Mouse (Mus musculus): ENCODE data around the gene Dnajb14. TPM values are rescaled to one million over a fixed set of nuclear protein-coding genes. Genes with fewer than 3 reads are reported as not detected.
"Not testable (repeated sequence)": the region's sequence is repeated elsewhere in the genome, so short reads cannot be mapped to it uniquely, and the experiment has no call there.

The Dnajb14 gene
- polyA plus RNA-seq, 1 experiment from 2014 or later = 15.8 TPM

- H3K36me3 ChIP-seq (replicated peaks) = no peaks in the 10 kb centered on the region
- H3K4me3 ChIP-seq = no peak overlapping the region
- H3K4me1 ChIP-seq = no peaks in the 10 kb centered on the region
- H3K9ac ChIP-seq = no peak overlapping the region
- H3K27ac ChIP-seq = no peak overlapping the region
- 59% methylated on average over 8 of the region's 8 CpGs for WGBS
- no peaks in the 10 kb centered on the region for H3K9me3 ChIP-seq
- no peak overlapping the region for H3K4me2 ChIP-seq
- 0 out of 2 replicates have a peak, but pooled peaks have one; percentile 40 for ATAC-seq (replicated peaks)
- no peaks in the 10 kb centered on the region for H3K27me3 ChIP-seq (replicated peaks)
Observed at GRCm38 (mm10) chr3:137963508-137963907, 96.0 kb downstream of the Dnajb14 start.

GRCm38 (mm10) chr3:137964014-137964413 lies 96.5 kb downstream of the Dnajb14 start:
- H3K27ac ChIP-seq; H3K9me3 ChIP-seq; H3K36me3 ChIP-seq (replicated peaks); H3K27me3 ChIP-seq (replicated peaks); H3K4me3 ChIP-seq; H3K4me2 ChIP-seq; H3K9ac ChIP-seq; H3K4me1 ChIP-seq: not testable (repeated sequence)
- WGBS = 46% methylated on average over 1 of the region's 1 CpGs
- peak; percentile 76; the same call in 1 of the 2 replicates for ATAC-seq (replicated peaks)

Other genes with a start within 250 kb of the Dnajb14 start
- 5.8 and 9.0 TPM in 2 replicates for gene Ddit4l, start 246.1 kb upstream of the Dnajb14 start, polyA plus RNA-seq (2015; fragmentation: Nextera tagmentation; extraction: Ambion mirVana)
- gene Gm21962, start 196.2 kb upstream of the Dnajb14 start, polyA plus RNA-seq (2015; fragmentation: Nextera tagmentation; extraction: Ambion mirVana) = not detected in 2 replicates
- gene H2afz, start 3.2 kb upstream of the Dnajb14 start, polyA plus RNA-seq (2015; fragmentation: Nextera tagmentation; extraction: Ambion mirVana) = 694 and 721 TPM in 2 replicates
- gene Lamtor3, start 50.8 kb downstream of the Dnajb14 start, polyA plus RNA-seq (2015; fragmentation: Nextera tagmentation; extraction: Ambion mirVana) = 133 and 134 TPM in 2 replicates
- gene Dapp1, start 113.9 kb downstream of the Dnajb14 start, polyA plus RNA-seq (2015; fragmentation: Nextera tagmentation; extraction: Ambion mirVana) = 1.0 and 1.4 TPM in 2 replicates
- 0.09 and 0.26 TPM in 2 replicates for gene 1110002E22Rik, start 197.4 kb downstream of the Dnajb14 start, polyA plus RNA-seq (2015; fragmentation: Nextera tagmentation; extraction: Ambion mirVana)
- 0.11 and 0.12 TPM in 2 replicates for gene Gm5105, start 199.7 kb downstream of the Dnajb14 start, polyA plus RNA-seq (2015; fragmentation: Nextera tagmentation; extraction: Ambion mirVana)

All from midbrain, embryonic 15.5 days (tissue).